8 mouse cellular contexts compared by ENCODE assay signal in the genomic region with DNA sequence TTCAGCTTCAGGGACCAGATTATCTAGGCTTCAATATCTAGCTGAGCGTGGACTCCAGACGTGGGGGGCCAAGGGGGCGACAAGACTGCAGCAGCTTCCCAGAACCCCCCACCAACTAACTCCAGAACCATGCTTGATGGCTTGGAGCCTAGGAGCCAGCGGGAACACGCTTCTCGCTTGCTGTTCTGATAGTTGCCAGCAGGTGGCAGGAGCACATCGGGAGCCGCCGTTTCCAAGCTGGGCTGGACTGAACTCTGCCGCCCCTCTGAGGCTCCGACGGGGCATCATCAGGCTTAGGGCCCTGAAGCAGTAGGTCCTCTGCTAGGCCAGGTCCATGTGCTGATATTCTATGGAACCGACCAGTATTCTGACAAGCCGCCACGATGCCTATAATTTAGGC. TPM values are rescaled to one million over a fixed set of nuclear protein-coding genes. Genes with fewer than 3 reads are reported as not detected.
DNase-seq lines count a peak whose midpoint lies in the region; ATAC-seq lines count a peak whose summit lies in the region.

No protein-coding gene starts in this region.

- peak; percentile 73 for DNase-seq in R1 (ENCODE audit: low read depth, low spot score)
- peak; percentile 91 to 95 for DNase-seq in cerebellum, postnatal 10 days
- DNase-seq in frontal cortex, postnatal 14 days (ENCODE audit: low spot score in 2 of 2) = peak; percentile 58 to 79
- peak; percentile 91 for DNase-seq in hindbrain, embryonic 14.5 days (ENCODE audit: low spot score)
- peak; percentile 73 for DNase-seq in left cerebral cortex, adult 11 months (ENCODE audit: low spot score)
- peak; percentile 87 to 92 for DNase-seq in lung, postnatal 4 days
- peak; percentile 84 for DNase-seq in right cerebral cortex, adult 18-20 months
- DNase-seq in urinary bladder, adult 18-20 months (ENCODE audit: low spot score in 2 of 2) = peak; percentile 76 to 81

- H3K9ac ChIP-seq in hindbrain, embryonic 14.5 days = no peak overlapping the region

- no peak overlapping the region for H3K4me3 ChIP-seq in hindbrain, embryonic 14.5 days (replicated peaks; ENCODE audit: low read length)

- H3K27me3 ChIP-seq in hindbrain, embryonic 14.5 days (ENCODE audit: control insufficient read depth, insufficient read depth, low read length) = no peaks in the 10 kb centered on the region

- 0 out of 2 replicates have a peak, but pooled peaks have one; percentile 49 for ATAC-seq in hindbrain, embryonic 14.5 days (ENCODE audit: low FRiP score)

- no peak overlapping the region for H3K27ac ChIP-seq in hindbrain, embryonic 14.5 days

- H3K36me3 ChIP-seq in hindbrain, embryonic 14.5 days (replicated peaks; ENCODE audit: control insufficient read depth, insufficient read depth) = peaks cover 8% of the 10 kb centered on the region; the same call in 1 of the 2 replicates

- no peak overlapping the region for H3K4me2 ChIP-seq in hindbrain, embryonic 14.5 days (replicated peaks)

- H3K9me3 ChIP-seq in hindbrain, embryonic 14.5 days (ENCODE audit: control insufficient read depth, low read length) = no peaks in the 10 kb centered on the region

- 7% methylated on average over 15 of the region's 15 CpGs for WGBS in hindbrain, embryonic 14.5 days

- H3K4me1 ChIP-seq in hindbrain, embryonic 14.5 days (replicated peaks; ENCODE audit: control insufficient read depth, insufficient read depth, low read length) = no peaks in the 10 kb centered on the region

RNA-seq across cellular contexts. Expression of gene Get4, which starts 30.1 kb away (rescaled TPM):
- 109 and 116 TPM in 2 replicates for polyA plus RNA-seq in hindbrain, embryonic 14.5 days (2014; fragmentation: Nextera tagmentation; extraction: Ambion mirVana)

RNA-seq across cellular contexts. Expression of gene Adap1, which starts 43.2 kb away (rescaled TPM):
- polyA plus RNA-seq in hindbrain, embryonic 14.5 days (2014; fragmentation: Nextera tagmentation; extraction: Ambion mirVana) = 78.6 and 89.9 TPM in 2 replicates
